Mouse (Mus musculus) stomach, embryonic 14.5 days (tissue): ENCODE results near the gene Bag6. TPM values are rescaled to one million over a fixed set of nuclear protein-coding genes. Genes with fewer than 3 reads are reported as not detected.

Source experiments
- ATAC-seq: fragments of 200-750 bp; cut with Nextera tagmentation; 2 replicates; pipeline ENCODE4 v1.8.0; 2017; ENCODE audit warnings: low read depth, moderate TSS enrichment; ENCODE audit not compliant: insufficient number of reproducible peaks, insufficient read depth, low FRiP score
- H3K27ac ChIP-seq: fragments of 300-500 bp; sonication (generic); 2 replicates; pipeline ENCODE4 v1.5.1; 2014; ENCODE audit warnings: mild to moderate bottlenecking, low read length, moderate library complexity, mixed read lengths
- H3K27me3 ChIP-seq: fragments of 300-500 bp; sonication (generic); 2 replicates; pipeline ENCODE4 v1.6.1; 2014; ENCODE audit warnings: low read length, control low read depth, mixed read lengths; ENCODE audit not compliant: control insufficient read depth, insufficient read depth
- H3K36me3 ChIP-seq: fragments of 300-500 bp; sonication (generic); 2 replicates; pipeline ENCODE4 v1.6.1; 2014; ENCODE audit warnings: mild to moderate bottlenecking, control low read depth, low read length, moderate library complexity, mixed read lengths; ENCODE audit not compliant: control insufficient read depth, insufficient read depth
- H3K4me1 ChIP-seq: fragments of 300-500 bp; sonication (generic); 2 replicates; pipeline ENCODE4 v1.6.1; 2014; ENCODE audit warnings: low read length, control low read depth, mixed read lengths; ENCODE audit not compliant: control insufficient read depth, insufficient read depth
- H3K4me2 ChIP-seq: fragments of 300-500 bp; sonication (generic); replicated peaks from 2 replicates; pipeline ENCODE4 v1.6.1; 2014; ENCODE audit warnings: low read depth, low read length, control low read depth
- H3K4me3 ChIP-seq: fragments of 300-500 bp; sonication (generic); 2 replicates; pipeline ENCODE4 v1.5.1; 2014; ENCODE audit warnings: low read depth, low read length, control low read depth
- H3K9ac ChIP-seq: fragments of 300-500 bp; sonication (generic); replicated peaks from 2 replicates; pipeline ENCODE4 v1.6.1; 2014; ENCODE audit warnings: low read depth, mild to moderate bottlenecking, control low read depth, low read length, moderate library complexity, mixed read lengths
- H3K9me3 ChIP-seq: fragments of 300-500 bp; sonication (generic); 2 replicates; pipeline ENCODE4 v1.6.1; 2016; ENCODE audit warnings: low read depth, low read length, control low read depth; ENCODE audit not compliant: control insufficient read depth
- WGBS: fragments of 180-500 bp; shearing (Covaris S2); extraction: QIAGEN DNeasy Blood & Tissue Kit; methylation state at CpG from one replicate; pipeline ENCODE4 v1.1.7; 2014; 5-methylcytosine and 5-hydroxymethylcytosine counted together
- polyA plus RNA-seq: library from polyadenylated mRNA; unstranded; fragments of >200 nt; fragmentation: Nextera tagmentation; extraction: Ambion mirVana; gene quantifications from 2 replicates; pipeline ENCODE4 v1.2.1, GENCODE M21; 2014

Gene Bag6
- polyA plus RNA-seq, 1 experiment from 2014 or later, result 86.5 TPM

GRCm38 (mm10) chr17:35173329-35173728 lies 38.4 kb downstream of the Bag6 start:
- Histone ChIP-seq H3K4me2 (no peak overlapping the region), H3K4me3 (no peak overlapping the region), H3K27me3 (no peaks in the 10 kb centered on the region), H3K4me1 (no peaks in the 10 kb centered on the region), H3K36me3 (no peaks in the 10 kb centered on the region), H3K27ac (0 out of 2 replicates have a peak overlapping the region, but pooled peaks have one; percentile 10), H3K9ac (no peak overlapping the region), H3K9me3 (no peaks in the 10 kb centered on the region)
- WGBS, result 86% methylated on average over 3 of the region's 3 CpGs
- no peak for ATAC-seq

GRCm38 (mm10) chr17:35174201-35174977 lies 39.4 kb downstream of the Bag6 start:
- H3K27me3 ChIP-seq, result no peaks in the 10 kb centered on the region
- H3K36me3 ChIP-seq, result no peaks in the 10 kb centered on the region
- H3K4me3 ChIP-seq, result no peak overlapping the region
- no peaks in the 10 kb centered on the region for H3K4me1 ChIP-seq
- no peak overlapping the region for H3K9ac ChIP-seq
- 69% methylated on average over 8 of the region's 8 CpGs for WGBS
- no peaks in the 10 kb centered on the region for H3K9me3 ChIP-seq
- no peak overlapping the region for H3K27ac ChIP-seq
- ATAC-seq, result no peak
- H3K4me2 ChIP-seq, result no peak overlapping the region

- Histone ChIP-seq H3K4me1 (no peaks in the 10 kb centered on the region), H3K9me3 (no peaks in the 10 kb centered on the region), H3K4me2 (no peak overlapping the region), H3K36me3 (no peaks in the 10 kb centered on the region), H3K9ac (no peak overlapping the region), H3K27ac (no peak overlapping the region), H3K27me3 (no peaks in the 10 kb centered on the region), H3K4me3 (no peak overlapping the region)
- ATAC-seq, result no peak
- WGBS, result 67% methylated on average over 6 of the region's 6 CpGs
Measured at GRCm38 (mm10) chr17:35175382-35175781, 40.4 kb downstream of the Bag6 start.

GRCm38 (mm10) chr17:35175968-35176367 lies 41.0 kb downstream of the Bag6 start, which contains the start of gene Aif1:
Gene Aif1, minus strand, starts transcription at chr17:35176068.
- no peak for ATAC-seq
- Histone ChIP-seq H3K27me3 (no peaks in the 10 kb centered on the region), H3K4me3 (no peak within 1 kb of the TSS), H3K36me3 (no peaks in the 10 kb centered on the region), H3K4me2 (no peak within 1 kb of the TSS), H3K27ac (no peak within 1 kb of the TSS), H3K9me3 (no peaks in the 10 kb centered on the region), H3K9ac (no peak within 1 kb of the TSS), H3K4me1 (no peaks in the 10 kb centered on the region)
- 57% methylated on average over 2 of the region's 2 CpGs for WGBS

GRCm38 (mm10) chr17:35178528-35178927 lies 43.5 kb downstream of the Bag6 start:
- no peak overlapping the region for H3K27ac ChIP-seq
- peak; percentile 79 for ATAC-seq
- 14% methylated on average over 5 of the region's 5 CpGs for WGBS

GRCm38 (mm10) chr17:35180093-35180492 lies 45.1 kb downstream of the Bag6 start:
- no peaks in the 10 kb centered on the region for H3K9me3 ChIP-seq
- no peak overlapping the region for H3K4me3 ChIP-seq
- no peak for ATAC-seq
- H3K4me2 ChIP-seq, result no peak overlapping the region
- H3K4me1 ChIP-seq, result no peaks in the 10 kb centered on the region
- H3K9ac ChIP-seq, result no peak overlapping the region
- no peaks in the 10 kb centered on the region for H3K27me3 ChIP-seq
- 87% methylated on average over 5 of the region's 5 CpGs for WGBS
- H3K36me3 ChIP-seq, result no peaks in the 10 kb centered on the region
- H3K27ac ChIP-seq, result no peak overlapping the region

More at GRCm38 (mm10) chr17:35178528-35178927, 43.5 kb downstream of the Bag6 start:
- Histone ChIP-seq H3K9ac (no peak overlapping the region), H3K4me3 (no peak overlapping the region), H3K4me1 (no peaks in the 10 kb centered on the region), H3K4me2 (no peak overlapping the region), H3K27me3 (no peaks in the 10 kb centered on the region), H3K9me3 (no peaks in the 10 kb centered on the region), H3K36me3 (no peaks in the 10 kb centered on the region)

GRCm38 (mm10) chr17:35185639-35186611 lies 50.9 kb downstream of the Bag6 start:
- peak overlapping the region; percentile 78 for H3K27ac ChIP-seq
- ATAC-seq, result peak; percentile 68
- H3K4me3 ChIP-seq, result peak overlapping the region; percentile 37
- H3K4me2 ChIP-seq, result peak overlapping the region; percentile 51
- H3K9ac ChIP-seq, result peak overlapping the region; percentile 30; the same call in 1 of the 2 replicates
- no peaks in the 10 kb centered on the region for H3K9me3 ChIP-seq
- WGBS, result 4% methylated on average over 17 of the region's 18 CpGs
- peaks cover 6% of the 10 kb centered on the region; the same call in 1 of the 2 replicates for H3K4me1 ChIP-seq
- no peaks in the 10 kb centered on the region for H3K27me3 ChIP-seq
- H3K36me3 ChIP-seq, result no peaks in the 10 kb centered on the region

GRCm38 (mm10) chr17:35186681-35187080 lies 51.7 kb downstream of the Bag6 start:
- 0% methylated on average over 4 of the region's 4 CpGs for WGBS
- peak overlapping the region; percentile 51 for H3K4me2 ChIP-seq
- no peaks in the 10 kb centered on the region for H3K9me3 ChIP-seq
- H3K36me3 ChIP-seq, result no peaks in the 10 kb centered on the region
- H3K27me3 ChIP-seq, result no peaks in the 10 kb centered on the region
- peak overlapping the region; percentile 78 for H3K27ac ChIP-seq
- peak; percentile 25; the same call in 1 of the 2 replicates for ATAC-seq
- H3K4me3 ChIP-seq, result peak overlapping the region; percentile 37
- H3K9ac ChIP-seq, result 0 out of 2 replicates have a peak overlapping the region, but pooled peaks have one; percentile 6
- peaks cover 6% of the 10 kb centered on the region; the same call in 1 of the 2 replicates for H3K4me1 ChIP-seq
